Mouse (Mus musculus) heart, embryonic 14.5 days (tissue): Measurements from ENCODE around the gene Dmd. TPM values are rescaled to one million over a fixed set of nuclear protein-coding genes. Genes with fewer than 3 reads are reported as not detected.
A peak's percentile ranks its signal among the peaks of the same experiment; 100 is the strongest.

Experiments used
- ATAC-seq: fragments of 200-750 bp; cut with Nextera tagmentation; 2 replicates; pipeline ENCODE4 v1.8.0; 2017; ENCODE audit warnings: low read depth, moderate TSS enrichment; ENCODE audit not compliant: insufficient number of reproducible peaks, insufficient read depth, low FRiP score
- H3K27ac ChIP-seq, 2 experiments: fragments of 200-500 bp in 1 of 2; fragments of 300-500 bp in 1 of 2; sonication (generic) in 1 of 2; replicated peaks in 1 of 2; 2 replicates each; pipeline ENCODE4 v1.5.1; 2012 to 2014; ENCODE audit warnings: low read depth in 2 of 2, low read length in 2 of 2, control low read depth in 1 of 2, mild to moderate bottlenecking in 1 of 2, mixed read lengths in 1 of 2; ENCODE audit not compliant: control insufficient read depth in 1 of 2, insufficient read depth in 1 of 2
- H3K27me3 ChIP-seq: fragments of 300-500 bp; sonication (generic); 2 replicates; pipeline ENCODE4 v1.6.1; 2014; ENCODE audit warnings: mild to moderate bottlenecking, low read length, control low read depth; ENCODE audit not compliant: control insufficient read depth, insufficient read depth
- H3K36me3 ChIP-seq: fragments of 300-500 bp; sonication (generic); 2 replicates; pipeline ENCODE4 v1.6.1; 2014; ENCODE audit warnings: mild to moderate bottlenecking, control low read depth, low read length, mixed read lengths; ENCODE audit not compliant: control insufficient read depth, insufficient read depth
- H3K4me1 ChIP-seq, 2 experiments: fragments of 200-500 bp in 1 of 2; fragments of 300-500 bp in 1 of 2; sonication (generic) in 1 of 2; 2 replicates each; pipeline ENCODE4 v1.6.1; 2012 to 2014; ENCODE audit warnings: low read length in 2 of 2, control low read depth in 1 of 2, mixed read lengths in 1 of 2; ENCODE audit not compliant: control insufficient read depth in 2 of 2, insufficient read depth in 2 of 2
- H3K4me2 ChIP-seq: fragments of 300-500 bp; sonication (generic); 2 replicates; pipeline ENCODE4 v1.6.1; 2014; ENCODE audit warnings: mild to moderate bottlenecking, low read length
- H3K4me3 ChIP-seq, 2 experiments: fragments of 200-500 bp in 1 of 2; fragments of 300-500 bp in 1 of 2; sonication (generic) in 1 of 2; 2 replicates each; pipeline ENCODE4 v1.5.1; 2012 to 2014; ENCODE audit warnings: low read length in 2 of 2, mild to moderate bottlenecking in 2 of 2, control low read depth in 1 of 2, low read depth in 1 of 2, moderate library complexity in 1 of 2; ENCODE audit not compliant: control insufficient read depth in 1 of 2, insufficient read depth in 1 of 2
- H3K9ac ChIP-seq: fragments of 300-500 bp; sonication (generic); 2 replicates; pipeline ENCODE4 v1.6.1; 2014; ENCODE audit warnings: mild to moderate bottlenecking, low read length
- H3K9me3 ChIP-seq: fragments of 300-500 bp; sonication (generic); 2 replicates; pipeline ENCODE4 v1.6.1; 2016; ENCODE audit warnings: low read length, control low read depth; ENCODE audit not compliant: control insufficient read depth
- WGBS: fragments of 180-500 bp; shearing (Covaris S2); extraction: QIAGEN DNeasy Blood & Tissue Kit; methylation state at CpG from one replicate; pipeline ENCODE4 v1.1.7; 2014; 5-methylcytosine and 5-hydroxymethylcytosine counted together
- polyA plus RNA-seq: library from polyadenylated mRNA; unstranded; fragments of >200 nt; fragmentation: Nextera tagmentation; extraction: Ambion mirVana; gene quantifications from 2 replicates; pipeline ENCODE4 v1.2.1, GENCODE M21; 2014

Gene Dmd
- 42.5 and 44.6 TPM in 2 replicates for polyA plus RNA-seq

DNA sequence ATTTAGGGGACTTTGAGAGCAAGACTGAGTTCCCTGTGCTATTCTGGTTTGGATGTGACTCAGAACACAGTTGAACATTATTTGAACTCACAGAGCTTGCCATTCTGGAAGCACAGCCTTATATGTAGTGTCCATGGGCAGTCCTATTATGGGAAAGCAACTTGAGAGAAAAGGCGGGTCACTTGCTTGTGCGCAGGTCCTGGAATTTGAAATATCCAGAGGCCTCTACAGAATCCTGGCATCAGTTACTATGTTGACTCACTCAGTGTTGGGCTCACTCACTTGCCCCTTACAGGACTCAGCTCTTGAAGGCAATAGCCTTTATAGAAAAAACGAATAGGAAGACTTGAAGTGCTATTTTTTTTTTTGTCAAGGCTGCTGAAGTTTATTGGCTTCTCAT lies at the start of gene Dmd:
Gene Dmd (plus strand): TSS at position 241 of the 400 bp plus-strand sequence.
- Histone ChIP-seq H3K36me3 (no peaks in the 10 kb centered on the region), H3K4me1 (no peaks in the 10 kb centered on the region), H3K27me3 (no peaks in the 10 kb centered on the region), H3K27ac (peak within 1 kb of the TSS in 1 of 2 experiments; percentile 82; a peak in 3 of 4 replicates), H3K9ac (peak within 1 kb of the TSS; percentile 69), H3K4me3 (peak within 1 kb of the TSS in 1 of 2 experiments; percentile 38; a peak in 2 of 4 replicates), H3K9me3 (no peaks in the 10 kb centered on the region), H3K4me2 (peak within 1 kb of the TSS; percentile 25; the same call in 1 of the 2 replicates)
- peak; percentile 83 for ATAC-seq
- WGBS, result 32% methylated on average over 3 of the region's 3 CpGs

DNA sequence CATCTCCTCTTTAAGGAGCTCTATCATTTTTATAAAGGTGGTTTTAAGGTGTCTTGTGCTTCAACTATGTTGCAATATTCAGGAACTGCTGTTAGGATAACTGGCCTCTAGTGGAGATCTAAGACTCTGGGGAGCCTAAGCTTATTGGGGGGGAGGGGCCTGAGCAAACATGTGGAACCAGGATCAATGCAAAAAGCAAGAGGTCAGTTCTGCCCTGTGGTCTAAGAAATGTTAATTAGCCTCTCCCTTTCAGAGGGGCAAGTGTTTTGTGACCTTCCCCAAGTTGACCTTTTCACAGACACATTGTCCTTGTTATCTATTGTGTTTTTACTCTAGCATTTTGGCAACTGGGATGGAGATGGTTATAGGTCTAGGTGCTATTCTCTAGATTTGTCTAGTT lies 47.2 kb upstream of the Dmd start:
- Histone ChIP-seq H3K4me1 (no peaks in the 10 kb centered on the region), H3K4me2 (no peak overlapping the region), H3K9me3 (no peaks in the 10 kb centered on the region), H3K27me3 (no peaks in the 10 kb centered on the region), H3K36me3 (no peaks in the 10 kb centered on the region), H3K27ac (no peak overlapping the region), H3K4me3 (no peak overlapping the region), H3K9ac (no peak overlapping the region)
- no peak for ATAC-seq

DNA sequence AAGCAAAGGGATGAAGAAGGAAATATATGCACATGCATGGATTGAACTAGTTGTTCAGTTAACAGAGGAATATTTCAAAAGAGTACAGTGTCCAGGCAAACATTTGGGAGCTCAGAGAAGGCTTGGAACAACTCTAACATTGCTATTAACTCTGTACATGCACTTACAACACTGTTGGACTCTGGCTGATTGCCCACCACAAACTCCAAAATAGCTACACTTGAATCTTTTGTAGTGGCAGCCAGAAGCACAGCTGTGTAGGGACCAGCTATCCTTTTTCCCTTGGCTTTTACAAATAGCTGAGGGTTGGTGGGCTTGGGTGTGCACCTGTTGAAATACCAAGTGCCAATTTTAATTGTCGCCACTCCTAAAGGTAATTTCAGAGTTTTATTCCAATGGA lies 39.0 kb downstream of the Dmd start:
- Histone ChIP-seq H3K27ac (no peak overlapping the region; a peak in 1 of 4 replicates), H3K4me2 (no peak overlapping the region), H3K9me3 (no peaks in the 10 kb centered on the region), H3K27me3 (no peaks in the 10 kb centered on the region), H3K4me1 (no peaks in the 10 kb centered on the region), H3K36me3 (no peaks in the 10 kb centered on the region), H3K4me3 (no peak overlapping the region), H3K9ac (no peak overlapping the region)
- ATAC-seq, result no peak
- WGBS, result 71% methylated on average over 1 of the region's 1 CpGs

- H3K9ac ChIP-seq, result no peak overlapping the region
- H3K4me2 ChIP-seq, result no peak overlapping the region
- no peaks in the 10 kb centered on the region for H3K9me3 ChIP-seq
- H3K36me3 ChIP-seq, result no peaks in the 10 kb centered on the region
- no peak for ATAC-seq
- H3K27me3 ChIP-seq, result no peaks in the 10 kb centered on the region
- WGBS, result 73% methylated on average over 1 of the region's 1 CpGs
- H3K4me1 ChIP-seq, result no peaks in the 10 kb centered on the region
- no peak overlapping the region for H3K27ac ChIP-seq
- H3K4me3 ChIP-seq, result no peak overlapping the region
These were observed 101.5 kb downstream of the Dmd start for GRCm38 (mm10) chrX:83050190-83050589.

- Histone ChIP-seq H3K9me3 (no peaks in the 10 kb centered on the region), H3K36me3 (no peaks in the 10 kb centered on the region), H3K4me3 (no peak overlapping the region), H3K27ac (0 out of 4 replicates have a peak overlapping the region, but pooled peaks of 1 of the 2 experiments have one; percentile 6), H3K4me1 (no peaks in the 10 kb centered on the region), H3K9ac (no peak overlapping the region), H3K4me2 (no peak overlapping the region), H3K27me3 (no peaks in the 10 kb centered on the region)
- ATAC-seq, result no peak
- 61% methylated on average over 2 of the region's 2 CpGs for WGBS
These were observed 167.7 kb downstream of the Dmd start for GRCm38 (mm10) chrX:83116171-83116876.

DNA sequence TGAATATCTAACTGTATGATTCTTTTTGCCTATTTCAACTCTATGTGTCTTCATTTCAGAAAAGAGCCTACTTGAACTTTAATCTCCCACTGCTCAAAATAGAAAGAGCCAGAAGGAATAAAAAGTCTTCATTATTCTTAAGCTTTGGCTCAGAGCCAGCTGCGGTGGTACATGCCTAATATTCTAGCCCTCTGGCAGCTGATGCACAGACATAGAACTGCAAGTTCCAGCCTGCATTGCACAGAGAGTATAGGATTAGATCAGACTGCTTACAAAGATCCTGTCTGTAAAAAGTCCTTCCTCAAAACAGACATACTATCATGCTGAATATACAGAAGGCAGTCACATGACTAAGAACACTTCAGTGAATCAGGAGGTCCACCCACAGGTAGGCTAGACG lies 168.5 kb downstream of the Dmd start:
- Histone ChIP-seq H3K9ac (no peak overlapping the region), H3K27me3 (no peaks in the 10 kb centered on the region), H3K4me1 (no peaks in the 10 kb centered on the region), H3K27ac (no peak overlapping the region), H3K9me3 (no peaks in the 10 kb centered on the region), H3K4me2 (no peak overlapping the region), H3K36me3 (no peaks in the 10 kb centered on the region), H3K4me3 (no peak overlapping the region)
- ATAC-seq, result no peak
- WGBS, result 55% methylated on average over 2 of the region's 2 CpGs

DNA sequence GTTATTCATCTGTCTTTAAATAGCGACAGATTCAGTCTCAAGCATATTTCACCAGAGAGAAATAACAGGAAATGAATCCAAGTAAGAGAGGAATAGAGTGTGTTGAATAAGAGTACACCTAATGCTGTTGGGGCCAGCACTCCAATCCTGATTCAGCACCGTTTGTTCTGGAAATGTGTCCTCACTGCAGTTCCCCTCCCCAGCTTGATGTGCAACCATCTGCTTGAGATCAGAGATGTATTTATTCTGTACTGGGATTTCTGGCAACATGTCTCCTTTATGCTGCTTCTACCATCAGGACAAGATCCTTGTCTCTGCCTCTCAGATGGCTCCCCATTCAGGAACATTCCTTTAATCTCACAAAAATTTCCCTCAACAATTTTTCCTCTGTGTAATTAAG lies 271.9 kb downstream of the Dmd start:
- H3K4me1 ChIP-seq, result no peaks in the 10 kb centered on the region
- H3K27me3 ChIP-seq, result no peaks in the 10 kb centered on the region
- no peak overlapping the region for H3K4me3 ChIP-seq
- no peak for ATAC-seq
- no peak overlapping the region for H3K4me2 ChIP-seq
- no peak overlapping the region for H3K9ac ChIP-seq
- no peaks in the 10 kb centered on the region for H3K9me3 ChIP-seq
- WGBS, result 45% methylated on average over 2 of the region's 2 CpGs
- no peak overlapping the region for H3K27ac ChIP-seq
- no peaks in the 10 kb centered on the region for H3K36me3 ChIP-seq

DNA sequence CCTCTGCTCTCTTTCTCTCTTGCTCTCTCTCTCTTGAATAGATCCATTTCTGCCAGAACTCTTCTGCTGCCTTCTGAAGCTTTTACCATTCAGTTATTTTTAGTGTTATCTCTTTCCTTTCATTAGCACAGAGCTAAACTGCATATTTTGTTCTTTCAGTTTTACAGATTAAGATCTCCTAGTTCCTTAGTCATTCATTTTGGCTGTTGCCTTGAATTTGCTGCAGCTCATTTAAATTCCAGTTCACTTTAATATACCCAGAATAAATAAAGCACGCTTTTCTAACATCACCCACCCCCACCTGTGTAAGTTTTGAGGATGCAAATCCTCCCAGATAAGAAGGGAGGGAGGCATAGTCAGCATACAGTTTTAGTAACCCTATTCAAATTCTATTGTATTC lies 272.4 kb downstream of the Dmd start:
- H3K4me3 ChIP-seq, result no peak overlapping the region
- 41% methylated on average over 1 of the region's 1 CpGs for WGBS
- no peaks in the 10 kb centered on the region for H3K27me3 ChIP-seq
- no peak overlapping the region for H3K4me2 ChIP-seq
- no peak overlapping the region for H3K9ac ChIP-seq
- H3K4me1 ChIP-seq, result no peaks in the 10 kb centered on the region
- no peaks in the 10 kb centered on the region for H3K36me3 ChIP-seq
- ATAC-seq, result no peak
- no peaks in the 10 kb centered on the region for H3K9me3 ChIP-seq
- H3K27ac ChIP-seq, result no peak overlapping the region
